Mouse (Mus musculus) lung, postnatal 4 days (tissue): ENCODE results near the gene Akt2.
"Not testable (repeated sequence)": the region's sequence is repeated elsewhere in the genome, so short reads cannot be mapped to it uniquely, and the experiment has no call there.

Experiments used
- DNase-seq, 2 experiments: peaks; one replicate each; pipeline ENCODE4 v3.0.0; 2021

The Akt2 gene

DNA sequence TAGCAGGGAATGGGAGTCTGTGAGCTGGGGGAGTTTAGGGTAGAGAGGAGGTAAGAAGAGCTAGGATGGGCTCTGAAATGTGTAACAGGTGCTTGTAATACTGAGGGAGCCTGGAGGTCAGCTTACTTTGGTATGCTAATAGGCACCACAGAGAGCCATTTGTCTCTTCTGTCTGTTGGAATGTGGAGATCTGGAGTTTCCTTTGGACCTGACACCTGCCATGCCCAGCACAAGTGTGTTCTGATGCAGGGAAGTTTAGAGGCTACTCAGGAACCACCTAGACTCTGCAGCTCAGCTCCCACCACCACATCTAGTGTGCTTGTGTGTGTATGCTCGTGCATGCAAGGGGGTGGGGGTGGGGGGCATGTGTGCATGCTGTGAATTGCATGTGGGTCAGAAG is 30.9 kb downstream of the Akt2 start:
- no peak for DNase-seq

DNA sequence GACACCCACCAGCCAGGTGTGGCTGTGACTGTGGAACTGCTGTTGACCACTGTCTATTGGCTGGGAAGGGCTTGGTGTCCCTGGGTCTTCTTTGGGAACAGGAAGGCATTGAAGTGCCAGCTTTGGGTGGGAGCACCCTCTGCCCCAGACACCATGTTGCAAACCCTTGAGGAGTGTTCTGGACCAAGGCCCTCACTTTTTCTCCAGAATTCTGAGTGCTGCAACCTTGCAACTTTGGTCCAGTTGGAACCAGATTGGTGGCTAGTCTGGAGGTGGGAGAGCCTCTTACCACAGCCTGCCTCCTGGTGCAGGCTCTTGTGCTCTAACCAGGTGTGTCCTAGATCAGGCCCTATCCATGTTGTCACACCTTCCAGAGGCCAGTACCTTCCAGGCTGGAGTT is 33.6 kb downstream of the Akt2 start:
- DNase-seq, result no peak

DNA sequence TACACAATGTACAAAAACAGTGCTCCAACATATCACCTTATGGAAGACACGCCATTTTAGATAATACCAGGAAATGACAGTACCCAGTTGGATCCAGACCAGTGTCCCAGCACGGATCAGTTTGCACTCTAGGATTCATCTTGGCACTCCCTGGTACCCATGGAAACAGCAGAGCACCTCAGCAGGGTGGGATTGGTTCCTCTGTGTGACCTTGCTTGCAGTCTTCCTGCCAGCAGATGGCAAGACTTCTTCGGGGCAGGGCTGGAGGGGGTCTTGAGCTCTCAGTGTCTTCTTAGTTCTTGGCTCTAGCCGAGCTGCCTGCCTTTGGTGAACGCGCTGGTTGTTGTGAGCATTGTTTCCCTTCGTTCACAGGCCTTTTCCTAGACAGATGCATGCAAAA is 36.4 kb downstream of the Akt2 start:
- DNase-seq, result no peak

DNA sequence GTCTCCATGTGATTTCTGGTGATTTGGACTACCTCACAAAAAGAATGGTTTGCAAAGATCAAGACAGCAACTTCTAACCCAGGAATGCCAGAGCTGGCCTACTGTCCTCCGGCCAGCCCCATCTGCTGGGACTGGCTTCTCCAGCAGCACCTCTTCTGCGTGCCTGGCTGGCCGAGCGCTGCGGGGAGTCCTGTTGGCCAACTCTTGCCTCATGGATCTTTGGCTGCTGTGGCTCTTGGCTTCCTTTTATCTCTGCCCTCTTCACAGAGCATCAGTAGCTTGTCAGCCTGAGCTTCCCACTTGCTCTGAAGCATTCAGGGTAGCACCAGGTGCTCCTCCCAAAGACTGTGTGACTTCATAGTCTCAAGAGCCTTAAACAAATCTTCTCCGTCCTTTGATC is 36.8 kb downstream of the Akt2 start:
- DNase-seq, result no peak

DNA sequence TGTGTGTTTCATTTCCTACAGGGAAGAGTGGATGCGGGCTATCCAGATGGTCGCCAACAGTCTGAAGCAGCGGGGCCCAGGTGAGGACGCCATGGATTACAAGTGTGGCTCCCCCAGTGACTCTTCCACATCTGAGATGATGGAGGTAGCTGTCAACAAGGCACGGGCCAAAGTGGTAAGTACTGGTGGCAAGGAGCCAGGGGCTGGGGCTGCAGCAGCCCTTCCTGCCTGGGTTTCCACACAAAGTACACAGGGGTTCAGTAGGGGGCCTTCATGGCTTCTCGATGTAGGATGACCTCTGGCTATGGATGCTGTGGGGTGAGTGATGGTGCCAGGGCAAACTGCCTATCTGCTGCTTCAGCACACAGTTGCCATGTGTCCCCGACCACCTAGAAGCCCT is 37.5 kb downstream of the Akt2 start:
- not testable (repeated sequence) for DNase-seq

DNA sequence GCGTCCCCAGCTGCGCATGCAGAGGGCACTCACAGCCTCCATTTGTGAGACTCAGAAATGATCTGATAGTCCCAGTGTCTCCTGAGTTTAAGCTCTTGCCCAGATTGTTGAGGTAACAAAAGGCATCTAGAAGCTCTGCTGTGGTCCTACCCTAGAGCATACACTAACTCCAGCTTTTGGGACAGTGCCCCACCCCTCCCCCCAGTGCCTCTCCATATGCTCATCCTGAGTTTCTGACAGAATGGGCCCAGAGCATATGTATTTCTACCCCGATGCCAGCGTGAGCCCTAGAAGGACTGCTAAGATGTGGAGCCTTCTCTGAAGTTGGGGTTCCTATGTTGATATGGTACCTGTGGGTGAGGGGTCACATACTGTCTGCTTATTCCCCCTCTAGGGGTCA is 40.1 kb downstream of the Akt2 start:
- DNase-seq, result no peak

DNA sequence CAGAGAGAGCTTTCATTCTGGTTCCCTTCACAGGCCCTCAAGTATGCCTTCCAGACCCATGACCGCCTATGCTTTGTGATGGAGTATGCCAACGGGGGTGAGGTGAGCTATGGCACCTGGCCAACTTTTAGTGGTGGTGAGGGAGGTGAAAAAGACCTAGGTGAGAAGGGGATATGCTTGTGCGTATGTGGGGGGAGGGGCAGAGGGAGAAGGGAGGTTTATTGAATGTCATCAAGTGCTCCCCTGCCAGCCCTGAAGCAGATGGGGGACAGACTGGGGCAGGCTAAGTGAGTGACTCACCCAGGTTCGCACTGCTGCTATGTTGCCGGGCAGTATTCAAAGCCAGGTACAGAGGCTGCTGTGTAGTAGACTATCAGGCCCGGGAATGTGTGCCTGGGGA is 41.8 kb downstream of the Akt2 start:
- DNase-seq, result no peak

DNA sequence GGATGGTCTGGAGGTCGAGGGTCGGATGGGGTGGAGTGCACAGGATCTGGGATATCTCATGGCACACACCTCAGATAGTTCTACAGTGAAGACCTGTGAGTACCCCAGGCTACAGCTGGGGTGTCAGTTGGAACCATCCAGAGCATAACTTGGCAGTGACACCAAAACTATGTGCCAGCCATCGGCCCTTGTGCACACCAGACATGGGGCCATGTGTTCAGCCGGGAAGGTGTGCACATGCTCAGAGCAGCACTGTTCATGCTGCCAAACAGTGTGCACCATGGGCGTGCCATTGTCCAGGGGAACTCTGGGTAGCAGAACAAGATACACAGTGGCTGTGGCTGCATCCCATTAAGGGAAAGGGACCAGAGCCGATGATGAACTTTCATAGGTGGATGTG is 43.3 kb downstream of the Akt2 start:
- DNase-seq, result no peak

DNA sequence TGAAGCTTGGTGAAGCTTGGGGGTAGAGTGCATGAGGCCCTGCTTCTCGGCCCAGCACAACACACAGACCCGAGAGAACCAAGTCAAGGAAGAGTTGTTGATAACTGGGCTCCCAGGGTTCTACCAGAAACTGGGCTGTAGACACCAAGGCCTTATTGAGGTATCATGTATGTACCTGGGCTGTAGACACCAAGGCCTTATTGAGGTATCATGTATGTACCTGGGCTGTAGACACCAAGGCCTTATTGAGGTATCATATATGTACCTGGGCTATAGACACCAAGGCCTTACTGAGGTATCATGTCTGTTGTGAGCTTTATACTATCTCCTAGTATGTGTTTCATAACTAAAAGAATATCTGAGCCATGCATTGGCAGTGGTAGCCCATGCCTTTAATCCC is 43.7 kb downstream of the Akt2 start:
- DNase-seq, result not testable (repeated sequence)

DNA sequence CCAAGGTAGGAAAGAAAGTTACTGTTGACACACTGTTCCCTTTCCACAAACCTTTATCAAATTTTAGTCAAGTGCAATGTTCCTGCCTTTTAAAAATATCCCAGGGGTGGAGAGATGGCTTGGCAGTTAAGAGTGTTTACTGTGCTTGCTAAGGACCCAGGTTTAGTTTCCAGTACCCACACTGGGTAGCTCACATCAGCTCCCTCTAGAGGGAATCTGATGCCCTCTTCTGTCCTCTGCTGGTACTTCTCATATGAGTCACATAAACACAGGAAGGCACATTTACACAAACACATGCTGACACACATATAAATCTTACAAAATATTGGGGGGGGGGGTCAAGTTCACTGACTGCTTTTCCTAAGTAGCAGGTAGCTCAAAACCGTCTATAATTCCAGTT is 53.1 kb downstream of the Akt2 start:
- DNase-seq, result no peak

DNA sequence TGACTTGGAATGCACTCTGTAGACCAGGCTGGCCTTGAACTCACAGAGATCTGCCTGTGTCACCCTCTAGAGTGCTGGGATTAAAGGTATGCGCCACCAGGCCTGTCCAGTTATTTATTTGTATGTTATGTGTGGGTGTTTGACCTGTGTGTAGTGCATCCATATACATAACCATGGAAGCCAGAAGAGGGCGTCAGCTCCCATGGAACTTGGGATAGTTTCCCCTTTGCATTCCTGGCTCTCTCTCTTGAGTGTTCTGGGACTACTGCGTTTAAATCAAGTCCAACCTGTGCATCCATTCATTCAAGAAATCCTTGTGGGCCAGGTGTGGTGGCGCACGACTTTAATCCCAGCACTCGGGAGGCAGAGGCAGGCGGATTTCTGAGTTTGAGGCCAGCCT is 55.2 kb downstream of the Akt2 start:
- DNase-seq, result no peak

DNA sequence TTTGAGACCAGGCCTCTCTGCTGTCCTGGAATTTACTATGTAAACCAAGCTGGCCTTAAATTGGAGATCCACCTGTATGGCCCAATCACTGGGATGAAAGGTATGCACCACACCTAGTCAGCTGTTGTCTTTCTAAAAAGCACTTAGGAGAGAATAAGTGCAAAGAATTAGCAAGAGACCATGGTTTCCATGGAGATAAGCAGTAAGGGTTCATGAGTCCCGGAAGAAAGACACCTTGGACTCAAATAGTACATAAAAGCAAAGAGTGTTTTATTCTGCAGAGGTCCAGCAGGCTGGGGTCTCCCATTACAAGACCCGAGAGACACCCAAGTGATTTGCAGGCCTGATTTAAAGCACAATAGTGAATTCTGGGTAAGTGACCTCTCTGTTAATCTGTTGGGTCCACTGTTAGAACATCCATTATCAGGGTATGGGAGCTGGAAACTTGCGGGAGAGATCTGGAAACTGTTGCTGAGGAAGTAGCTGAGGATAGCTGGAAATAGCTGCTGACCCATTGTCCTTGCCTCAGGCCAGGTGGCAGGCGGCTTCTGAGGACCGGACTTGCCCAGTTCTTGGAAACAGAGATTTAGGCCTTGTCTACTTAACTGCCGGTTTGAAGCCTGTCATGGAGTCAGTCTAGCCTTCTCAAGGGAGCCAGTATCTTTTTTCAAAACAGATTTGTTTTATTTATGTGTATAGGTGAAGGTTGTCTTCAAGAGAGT is 56.1 kb downstream of the Akt2 start:
- DNase-seq, result no peak

DNA sequence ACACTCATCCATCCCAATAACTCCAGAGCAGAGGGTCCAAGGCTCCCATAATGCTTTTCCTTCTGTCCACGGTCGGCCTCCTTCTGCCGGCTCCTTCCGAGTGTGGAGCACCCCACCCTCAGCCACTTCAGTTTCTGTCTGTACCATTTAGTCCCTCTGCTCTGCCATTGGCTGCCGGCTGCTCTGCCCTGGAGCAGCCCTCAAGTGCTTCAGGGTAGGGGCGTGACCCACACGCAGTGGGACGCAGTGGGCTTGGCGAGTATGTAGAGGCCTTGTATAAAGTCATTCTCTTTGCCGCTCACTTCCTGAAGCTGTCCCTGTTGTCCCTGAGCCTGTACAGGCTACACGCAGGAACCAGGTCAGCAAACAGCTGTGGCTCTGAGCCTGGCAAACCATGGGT is 58.4 kb downstream of the Akt2 start:
- DNase-seq, result no peak

DNA sequence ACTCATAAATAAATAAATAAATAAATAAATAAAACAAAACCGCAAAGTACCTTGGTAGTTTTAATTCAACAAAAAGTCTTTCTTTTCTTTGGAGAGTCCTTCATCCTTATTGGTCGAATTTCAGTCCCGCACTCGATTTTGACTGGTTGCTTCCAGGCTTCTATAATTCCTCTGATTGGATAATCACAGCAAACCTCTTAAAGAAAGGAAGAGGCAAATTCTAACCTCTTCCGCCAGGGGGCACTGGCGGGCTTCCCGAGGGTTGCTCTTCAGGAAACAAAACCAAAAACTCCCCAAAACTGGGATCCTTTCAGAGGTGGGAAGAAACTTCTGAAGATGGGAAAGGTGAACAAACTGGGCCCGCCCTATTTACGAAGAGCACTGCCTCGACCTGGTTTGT is 59.6 kb downstream of the Akt2 start:
- DNase-seq, result peak; percentile 62 to 79

DNA sequence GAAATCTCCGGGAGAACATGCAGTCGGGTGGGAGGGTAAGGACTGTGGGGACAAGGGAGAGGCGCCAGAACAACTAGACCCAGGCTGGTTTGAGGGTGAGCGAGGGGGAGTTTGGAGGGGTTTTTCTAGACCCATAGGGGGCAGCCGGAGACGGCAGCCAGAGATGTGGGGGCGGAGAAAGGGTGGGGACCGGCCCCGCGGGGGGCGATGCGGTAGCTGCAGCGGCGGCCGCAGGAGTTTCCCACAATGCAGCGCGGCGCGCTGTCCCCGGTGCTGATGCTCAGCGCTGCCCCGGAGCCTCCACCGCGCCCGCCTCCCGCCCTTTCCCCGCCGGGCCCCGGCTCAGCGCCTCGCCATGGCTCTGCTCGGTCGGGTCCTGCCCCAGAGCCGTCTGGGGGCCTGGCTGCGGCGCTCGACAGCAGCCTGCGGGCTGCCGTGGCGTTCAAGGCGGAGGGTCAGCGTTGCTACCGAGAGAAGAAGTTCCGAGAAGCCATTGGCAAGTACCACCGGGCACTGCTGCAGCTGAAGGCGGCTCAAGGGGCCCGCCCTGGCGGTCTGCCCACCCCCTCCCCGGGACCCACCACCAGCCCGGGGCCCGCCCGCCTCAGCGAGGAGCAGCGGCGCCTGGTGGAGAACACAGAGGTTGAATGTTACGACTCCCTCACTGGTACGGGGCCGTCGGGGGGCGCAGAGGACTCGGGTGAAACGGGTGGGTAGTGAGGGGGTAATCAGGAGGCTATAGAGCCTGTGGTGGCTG is 62.5 kb downstream of the Akt2 start, which contains the start of gene Ttc9b:
Gene Ttc9b (plus strand): TSS at position 235 of the 757 bp plus-strand sequence.
- DNase-seq, result peak; percentile 63 to 70

DNA sequence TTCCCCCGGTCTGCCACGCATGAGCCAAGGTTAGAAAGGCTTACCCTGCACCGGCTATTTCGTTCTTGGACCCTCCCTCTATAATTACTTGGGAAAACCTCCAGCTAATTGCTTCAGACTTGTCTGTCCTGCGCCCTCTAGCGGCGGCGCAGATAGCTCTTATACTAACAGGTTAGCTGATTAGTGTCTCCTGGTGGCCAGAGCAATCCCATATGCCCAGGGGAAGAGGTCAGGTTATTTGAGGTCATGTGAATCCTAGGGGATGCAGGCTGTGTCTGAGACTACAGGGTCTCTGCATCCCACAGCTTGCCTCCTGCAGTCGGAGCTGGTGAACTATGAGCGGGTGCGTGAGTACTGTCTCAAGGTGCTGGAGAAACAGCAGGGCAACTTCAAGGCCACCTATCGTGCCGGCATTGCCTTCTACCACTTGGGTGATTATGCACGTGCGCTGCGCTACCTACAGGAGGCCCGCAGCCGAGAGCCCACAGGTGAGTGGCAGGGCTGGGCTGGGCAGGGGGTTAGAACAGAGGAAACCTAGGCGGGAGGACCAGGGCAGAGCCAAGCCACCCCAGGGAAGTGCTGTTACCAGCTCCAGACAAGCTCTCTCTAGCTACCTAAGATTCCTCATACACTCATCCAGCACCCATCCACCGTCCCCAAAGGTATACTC is 63.4 kb downstream of the Akt2 start:
- peak in 1 of 2 experiments; percentile 19 for DNase-seq

DNA sequence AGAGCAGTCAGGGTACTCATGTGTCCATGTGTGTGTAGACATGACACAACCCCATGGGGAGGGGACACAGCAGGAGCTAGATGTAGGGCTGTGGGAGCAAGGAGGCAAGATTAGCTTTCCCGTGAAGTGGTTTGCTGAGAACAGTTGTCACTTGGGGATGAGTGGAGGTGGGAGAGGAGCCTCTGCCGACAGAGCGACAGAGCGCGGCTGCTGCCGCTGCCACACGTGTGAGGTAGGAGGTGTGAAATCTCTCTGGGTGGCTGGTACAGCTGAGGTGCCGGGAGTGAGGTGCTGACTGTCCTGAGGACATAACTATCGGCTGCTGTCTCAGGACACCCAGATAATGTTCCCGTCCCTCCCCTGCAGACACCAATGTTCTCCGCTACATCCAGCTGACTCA is 64.2 kb downstream of the Akt2 start:
- no peak for DNase-seq

DNA sequence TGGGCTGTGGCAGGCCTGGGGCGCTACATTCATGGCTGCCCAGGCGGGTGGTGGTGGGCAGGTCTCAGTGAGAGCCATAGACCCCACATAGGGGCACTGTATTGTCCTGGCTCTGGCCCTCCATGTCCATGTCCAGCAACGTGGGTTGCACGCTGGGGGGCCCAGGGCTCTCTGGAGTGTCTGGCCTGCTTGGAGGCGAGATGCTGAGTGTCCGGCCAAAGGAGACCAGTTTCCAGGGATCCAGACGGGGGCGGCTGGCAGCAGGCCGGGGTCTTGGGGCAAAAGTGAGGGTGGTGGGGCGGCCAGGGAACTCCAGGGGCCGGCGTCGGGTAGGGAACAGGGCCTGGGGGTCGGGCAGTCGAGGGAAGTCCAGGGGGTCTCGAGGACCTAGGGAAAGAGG is 65.2 kb downstream of the Akt2 start:
- DNase-seq, result no peak

DNA sequence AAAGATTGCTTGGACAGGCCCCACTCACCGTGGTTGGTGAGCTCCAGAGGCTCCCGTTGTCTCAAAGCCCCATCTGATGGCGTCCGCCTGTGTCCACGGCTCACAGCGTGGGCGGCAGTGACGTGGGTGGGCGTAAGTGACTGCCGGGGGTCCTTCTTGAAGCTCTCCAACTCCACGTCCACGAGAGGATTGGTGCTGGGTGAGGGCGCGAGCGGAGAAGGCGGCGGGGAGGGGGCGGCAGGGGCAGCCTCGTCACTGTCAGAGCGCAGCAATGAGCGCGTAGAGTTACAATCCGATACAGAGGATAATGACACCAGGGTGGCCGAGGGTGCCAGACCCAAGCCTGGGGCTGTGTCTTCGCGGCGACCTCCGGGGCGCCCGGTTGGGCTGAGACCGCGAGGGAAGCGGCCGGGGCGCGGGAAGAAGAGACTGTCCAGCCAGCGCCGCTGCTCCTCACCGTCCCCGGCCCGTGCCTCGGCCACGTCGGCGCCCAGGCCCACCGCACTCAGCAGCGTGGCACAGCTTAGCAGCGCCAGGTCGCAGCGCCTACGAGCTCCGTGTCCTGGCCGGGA is 66.6 kb downstream of the Akt2 start:
- no peak for DNase-seq

DNA sequence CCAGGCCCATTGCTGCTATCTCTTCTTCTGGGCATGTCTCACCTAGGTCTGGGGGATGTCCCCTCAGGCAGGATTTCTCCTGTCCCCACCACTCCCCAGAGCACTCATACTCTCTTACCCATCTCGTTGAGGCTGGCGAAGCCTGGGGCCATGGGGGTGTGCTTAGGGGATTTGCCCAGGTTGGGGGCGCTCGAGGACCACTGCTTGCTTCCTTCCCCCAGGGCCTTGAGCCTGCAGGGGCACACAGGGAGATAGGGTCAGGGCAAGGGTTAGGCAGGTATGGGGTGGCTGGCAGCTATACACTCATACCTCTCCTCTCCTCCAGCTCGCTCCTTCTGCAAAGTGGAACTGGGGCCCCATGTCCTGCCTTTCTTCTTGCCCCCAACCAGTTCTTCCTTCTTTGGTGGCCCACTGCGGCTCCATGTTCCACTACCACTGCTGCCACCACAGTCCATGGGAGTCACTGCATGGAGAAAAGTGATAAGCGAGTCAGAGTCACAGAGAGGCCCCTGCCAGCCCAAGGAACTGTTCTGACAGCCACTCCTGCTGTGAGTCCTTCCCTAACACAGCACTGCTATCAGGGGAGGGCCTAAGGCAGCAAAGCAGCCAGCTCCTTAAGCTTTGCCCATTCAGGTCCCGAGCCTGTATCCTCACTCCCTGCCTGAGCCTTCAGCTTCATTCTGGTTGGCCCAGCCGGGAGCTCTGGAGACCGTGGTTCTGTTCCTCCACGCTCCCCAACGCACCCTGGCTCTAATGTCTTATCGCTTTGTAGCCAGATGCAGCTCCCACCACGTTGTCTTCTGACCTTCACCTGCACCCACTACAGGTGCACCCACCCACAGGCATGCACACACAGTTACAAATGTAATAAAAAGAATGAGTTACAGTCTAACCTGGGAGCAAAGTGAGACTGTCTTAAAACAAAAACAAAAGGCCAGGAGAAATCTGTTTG is 67.6 kb downstream of the Akt2 start:
- no peak for DNase-seq

DNA sequence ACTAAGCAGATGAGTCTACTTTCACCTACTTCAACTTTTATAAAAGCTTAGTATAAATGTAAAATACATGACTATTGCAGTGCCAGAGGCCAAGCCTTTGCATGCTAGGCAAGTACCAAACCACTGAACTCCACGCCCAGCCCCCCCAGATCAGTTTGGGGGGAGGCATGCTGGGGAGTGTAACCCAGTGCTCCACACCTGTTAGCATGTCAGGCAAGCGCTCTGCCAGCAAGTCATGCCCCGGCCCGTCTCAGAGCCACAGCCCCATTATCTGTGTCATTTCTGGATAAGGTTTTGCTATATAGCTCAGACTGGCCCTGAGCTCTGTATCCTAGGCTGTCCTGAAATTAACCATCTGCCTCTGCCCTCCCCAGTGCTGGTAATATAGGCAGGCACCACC is 70.7 kb downstream of the Akt2 start:
- no peak for DNase-seq

DNA sequence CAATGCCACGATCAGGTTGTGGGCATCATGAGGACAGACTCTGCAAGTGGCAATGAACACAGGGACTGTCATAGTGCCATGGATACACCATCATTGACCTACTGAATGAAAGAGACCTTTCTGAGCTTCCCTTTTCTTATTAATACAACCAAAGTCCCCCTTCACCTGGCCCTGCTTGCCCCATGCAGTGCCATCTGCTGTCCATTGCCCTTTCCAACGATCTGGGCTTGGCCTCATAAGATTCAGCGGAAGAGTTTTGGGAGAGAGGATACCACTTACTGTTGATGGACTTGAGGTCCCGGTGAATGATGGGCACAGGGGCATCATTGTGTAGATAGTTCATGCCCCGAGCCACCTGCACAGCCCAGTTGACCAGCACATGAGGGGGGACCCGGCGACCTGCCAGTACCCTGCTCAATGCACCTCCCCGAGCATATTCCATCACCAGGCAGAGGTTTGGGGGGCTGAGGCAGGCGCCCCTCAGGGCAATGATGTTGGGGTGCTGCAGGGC is 81.8 kb downstream of the Akt2 start:
- DNase-seq, result no peak
